Mouse (Mus musculus) small intestine, adult 2 months (tissue): ENCODE results near the gene Cutc.

Source experiments
- CTCF ChIP-seq: fragments of 200-500 bp; IDR thresholded peaks from 2 replicates; pipeline ENCODE4 v1.5.1; 2012; ENCODE audit warnings: low read depth, mild to moderate bottlenecking, control low read depth, inconsistent platforms, low read length, moderate library complexity, mixed read lengths; ENCODE audit not compliant: insufficient replicate concordance, insufficient read length; ENCODE audit errors: extremely low read depth
- POLR2A ChIP-seq: fragments of 200-500 bp; IDR thresholded peaks from 2 replicates; pipeline ENCODE4 v1.6.1; 2012; ENCODE audit warnings: low read depth, mild to moderate bottlenecking, control low read depth, inconsistent platforms, low read length, moderate library complexity

DNA sequence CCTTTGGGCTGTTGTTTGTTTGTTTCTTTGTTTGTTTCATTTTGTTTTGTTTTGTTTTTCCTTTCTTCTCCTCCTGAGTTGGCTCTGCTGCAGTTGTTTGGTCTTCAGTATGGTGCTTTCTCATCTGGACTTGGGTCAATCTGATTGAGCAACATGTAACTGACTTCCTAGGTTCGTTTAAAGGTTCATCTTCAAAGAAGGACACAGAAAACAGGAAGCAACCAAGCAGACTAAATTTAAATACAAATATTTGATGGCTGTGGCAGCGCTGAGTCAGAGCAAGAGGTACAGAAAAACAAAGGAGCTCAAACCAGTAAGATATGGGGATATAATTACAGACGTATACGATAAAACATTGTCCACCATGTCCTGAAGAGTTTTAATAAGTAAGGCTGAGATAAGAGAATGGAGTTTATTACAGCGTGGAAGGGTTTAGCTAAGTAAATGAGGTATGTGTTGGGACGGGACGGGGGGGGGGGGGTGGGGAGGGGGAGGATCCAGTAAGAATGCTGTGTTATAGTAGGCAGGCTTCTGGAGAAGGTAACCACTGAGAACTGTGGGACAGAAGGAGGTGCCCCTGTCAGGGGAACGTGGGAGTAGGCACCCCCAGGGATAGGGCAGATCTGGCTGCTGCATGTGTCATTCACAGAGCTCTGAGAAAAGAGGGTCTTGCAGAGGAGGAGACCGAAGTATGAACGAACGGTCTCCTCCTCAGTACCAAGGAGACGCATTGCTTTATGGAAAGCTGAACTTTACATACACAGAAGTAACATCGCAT lies 33.6 kb downstream of the Cutc start:
- TF ChIP-seq CTCF, result no peak
- TF ChIP-seq POLR2A, result no peak
